Mouse (Mus musculus): ENCODE data around the gene Hspg2. TPM values are rescaled to one million over a fixed set of nuclear protein-coding genes. Genes with fewer than 3 reads are reported as not detected.

The Hspg2 gene
- polyA plus RNA-seq, 1 experiment: 147 TPM

DNA sequence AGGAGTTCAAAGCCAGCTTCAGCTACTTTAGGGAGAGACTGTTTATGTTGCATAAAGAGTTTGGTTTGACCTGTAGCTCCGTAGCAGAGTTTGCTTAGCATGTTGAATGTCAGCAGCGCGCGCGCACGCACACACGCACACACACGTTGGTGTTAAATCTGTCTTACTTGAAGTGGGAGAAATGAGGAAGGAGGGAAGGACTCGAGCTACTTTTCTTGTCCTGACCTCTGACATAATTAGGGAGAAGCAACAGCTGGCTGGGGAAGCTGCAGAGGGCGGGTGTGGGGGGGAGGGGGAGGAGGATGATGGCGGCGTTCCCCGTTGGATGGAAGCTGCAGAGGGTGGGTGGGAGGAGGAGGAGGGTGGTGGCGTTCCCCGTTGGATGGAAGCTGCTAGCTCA is 141.7 kb downstream of the Hspg2 start:
- H3K27me3 ChIP-seq (ENCODE audit: control insufficient read depth, insufficient read depth, low read length, poor library complexity, severe bottlenecking): no peaks in the 10 kb centered on the region
- H3K9me3 ChIP-seq (replicated peaks; ENCODE audit: control insufficient read depth, insufficient read depth, low read length, poor library complexity, severe bottlenecking): no peaks in the 10 kb centered on the region
- no peak overlapping the region for H3K9ac ChIP-seq (ENCODE audit: low read depth, poor library complexity, severe bottlenecking)
- H3K27ac ChIP-seq (ENCODE audit: insufficient read depth, low read length): no peak overlapping the region
- H3K4me1 ChIP-seq (ENCODE audit: control insufficient read depth, insufficient read depth, low read length): no peaks in the 10 kb centered on the region
- TF ChIP-seq CTCF (IDR thresholded peaks at IDR 0.05; ENCODE audit: low read depth, low read length): no peak
- TF ChIP-seq EP300 (IDR thresholded peaks at IDR 0.05; ENCODE audit: insufficient read depth, low read depth, low read length): no peak
- TF ChIP-seq POLR2A (IDR thresholded peaks at IDR 0.05; ENCODE audit: insufficient read depth, low read length): no peak
- H3K4me3 ChIP-seq (ENCODE audit: low read depth, low read length): no peak overlapping the region
- peaks cover 90% of the 10 kb centered on the region for H3K36me3 ChIP-seq (ENCODE audit: control insufficient read depth, insufficient read depth, low read length, poor library complexity, severe bottlenecking)

Other genes with a start within 250 kb of the Hspg2 start
- gene Wnt4, start 191.3 kb upstream of the Hspg2 start, polyA plus RNA-seq (2011; ENCODE audit: insufficient read depth, insufficient read length, low read depth, missing spikeins): 4.1 and 4.3 TPM in 2 replicates
- 462 and 476 TPM in 2 replicates for gene Cdc42, start 111.0 kb upstream of the Hspg2 start, polyA plus RNA-seq (2011; ENCODE audit: insufficient read depth, insufficient read length, low read depth, missing spikeins)
- not detected in 2 replicates for gene Cela3a, start 59.0 kb upstream of the Hspg2 start, polyA plus RNA-seq (2011; ENCODE audit: insufficient read depth, insufficient read length, low read depth, missing spikeins)
- gene Cela3b, start 38.2 kb upstream of the Hspg2 start, polyA plus RNA-seq (2011; ENCODE audit: insufficient read depth, insufficient read length, low read depth, missing spikeins): not detected in 2 replicates
- gene 1700013G24Rik, start 15.5 kb upstream of the Hspg2 start, polyA plus RNA-seq (2011; ENCODE audit: insufficient read depth, insufficient read length, low read depth, missing spikeins): not detected in 2 replicates
- gene Ldlrad2, start 105.8 kb downstream of the Hspg2 start, polyA plus RNA-seq (2011; ENCODE audit: insufficient read depth, insufficient read length, low read depth, missing spikeins): not detected in 2 replicates
- gene Usp48, start 125.0 kb downstream of the Hspg2 start, polyA plus RNA-seq (2011; ENCODE audit: insufficient read depth, insufficient read length, low read depth, missing spikeins): 401 and 412 TPM in 2 replicates
- gene Rap1gap, start 196.0 kb downstream of the Hspg2 start, polyA plus RNA-seq (2011; ENCODE audit: insufficient read depth, insufficient read length, low read depth, missing spikeins): 8.9 and 9.5 TPM in 2 replicates